Mouse (Mus musculus): ENCODE measurements around the gene Hoxd1.

Hoxd1 gene

DNA sequence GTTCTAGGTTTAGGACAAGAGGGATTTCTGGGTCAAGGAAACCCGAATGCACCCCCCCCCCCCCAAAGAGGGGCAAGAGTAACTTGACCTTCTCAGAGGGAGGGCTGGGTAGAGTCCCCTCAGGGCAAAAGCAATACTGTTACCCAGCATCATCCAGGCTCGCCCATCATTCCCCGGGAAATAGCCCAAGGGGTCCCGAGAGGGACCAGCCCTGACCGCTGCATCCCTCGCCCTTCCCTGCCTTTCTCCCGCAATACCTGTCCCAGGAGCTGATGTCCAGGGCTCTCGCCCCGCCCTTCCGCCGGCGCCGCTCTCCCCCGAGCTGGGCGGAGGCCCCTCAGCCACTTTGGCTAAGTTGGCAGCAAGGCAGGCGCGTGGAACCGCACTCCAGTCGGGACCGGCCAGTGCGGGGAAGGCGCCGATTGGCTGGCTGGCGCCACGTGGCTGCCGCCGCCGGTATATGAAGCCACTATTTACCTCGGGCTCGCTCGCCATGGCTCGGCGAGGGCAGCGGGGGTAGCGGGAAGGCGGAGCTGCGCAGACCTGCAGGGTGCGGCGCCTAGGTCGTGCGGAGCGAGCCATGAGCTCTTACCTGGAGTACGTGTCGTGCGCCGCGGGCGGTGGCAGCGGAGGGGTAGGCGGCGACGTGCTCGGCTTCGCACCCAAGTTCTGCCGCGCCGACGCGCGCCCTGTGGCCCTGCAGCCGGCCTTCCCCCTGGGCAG, at the start of gene Hoxd1:
Gene Hoxd1 (plus strand): TSS at position 459 of the 723 bp plus-strand sequence.
- DNase-seq (ENCODE audit: low spot score in 2 of 2), result no peak

DNA sequence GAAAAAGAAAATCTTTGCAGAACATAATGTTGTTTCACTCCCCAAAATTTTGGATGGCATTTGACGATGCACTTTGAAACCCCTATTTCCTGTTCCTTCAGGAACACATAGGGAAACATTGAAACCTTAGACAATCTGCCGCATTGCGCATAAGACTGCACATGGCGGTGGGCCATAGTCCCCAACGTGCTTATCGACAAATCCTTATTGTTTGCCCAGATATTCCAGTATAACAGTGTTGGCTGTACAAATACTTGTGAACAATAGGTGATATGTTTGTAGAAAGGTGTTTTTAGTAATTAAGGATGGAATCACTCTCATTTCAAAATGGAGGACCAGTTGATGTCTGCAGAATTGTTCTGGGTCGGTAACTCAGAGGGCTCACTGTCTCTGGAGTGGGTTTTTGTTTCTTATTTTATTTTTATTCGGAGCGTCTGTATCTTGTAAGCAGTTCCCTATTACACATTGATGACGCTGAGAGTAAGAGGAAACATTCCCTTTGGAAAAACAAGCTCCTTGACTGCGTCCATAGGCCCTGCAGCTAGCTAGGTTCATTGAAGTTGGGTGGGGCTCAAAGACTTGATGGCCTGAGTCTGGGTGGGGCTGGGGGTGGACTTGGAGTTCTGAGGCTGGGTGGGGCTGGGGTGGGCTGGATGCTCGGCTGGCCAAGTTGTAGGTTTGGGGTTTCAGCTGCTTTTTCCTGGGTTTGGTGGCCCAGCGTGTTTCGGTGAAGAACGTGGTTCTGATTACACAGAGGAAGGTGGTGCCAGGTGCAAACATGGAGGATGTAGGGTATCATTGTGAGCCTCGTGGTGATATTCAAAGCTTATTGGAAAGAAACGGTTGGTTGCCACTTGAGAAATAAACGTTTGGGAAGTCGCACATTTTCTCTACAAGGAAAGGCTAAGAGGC, 49.3 kb upstream of the Hoxd1 start:
- no peak for DNase-seq (ENCODE audit: low spot score in 2 of 2)

DNA sequence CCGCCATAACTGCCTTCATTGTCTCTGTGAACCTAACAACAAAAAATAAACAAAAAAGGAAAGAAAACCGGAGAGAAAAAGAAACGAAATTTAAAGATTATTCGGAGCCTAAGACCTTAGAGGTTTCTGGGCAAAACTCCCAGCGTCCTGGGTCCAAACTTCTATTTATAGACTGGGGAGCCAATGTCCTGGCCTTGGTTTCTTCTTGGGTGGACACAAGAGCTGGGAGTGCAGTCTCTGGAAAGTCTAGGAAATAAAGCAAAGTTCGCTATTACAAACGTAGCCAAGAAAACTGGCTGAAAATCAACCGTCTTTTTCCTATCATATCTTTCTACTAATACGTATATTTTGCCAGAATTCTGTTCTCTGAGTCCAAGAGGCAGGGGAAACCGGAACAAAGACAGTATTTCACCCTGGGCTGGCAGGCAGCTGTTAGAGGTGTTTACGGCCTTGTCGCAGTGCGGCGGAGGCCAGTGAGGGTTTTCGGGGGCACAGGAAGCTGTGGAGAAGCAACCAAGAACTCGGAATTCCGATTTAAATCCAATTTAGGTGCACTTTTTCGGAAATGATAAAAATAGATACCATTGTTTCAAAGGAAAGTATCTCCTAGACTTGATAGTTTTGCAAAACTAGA, 48.5 kb upstream of the Hoxd1 start:
- DNase-seq (ENCODE audit: low spot score in 2 of 2), result no peak

DNA sequence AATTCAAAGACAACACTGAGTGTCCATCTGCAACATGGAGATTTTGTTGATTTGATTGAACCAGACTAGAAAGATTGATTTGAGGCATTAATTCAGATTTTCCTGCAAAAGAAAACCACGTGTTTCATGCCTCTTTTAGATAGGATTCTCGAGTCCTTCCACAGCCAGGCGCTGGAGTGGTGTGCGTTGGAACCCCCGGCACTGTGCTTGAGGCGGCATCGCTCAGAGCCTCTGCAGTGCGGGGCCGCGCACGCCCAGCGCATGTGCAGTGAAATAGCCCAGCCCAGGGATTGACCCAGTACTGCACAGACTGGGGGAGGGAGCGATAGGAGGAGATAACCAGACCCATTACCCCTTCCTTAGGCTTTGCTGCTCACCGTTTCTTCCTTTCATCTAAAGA, 47.9 kb upstream of the Hoxd1 start:
- DNase-seq (ENCODE audit: low spot score in 2 of 2), result no peak

DNA sequence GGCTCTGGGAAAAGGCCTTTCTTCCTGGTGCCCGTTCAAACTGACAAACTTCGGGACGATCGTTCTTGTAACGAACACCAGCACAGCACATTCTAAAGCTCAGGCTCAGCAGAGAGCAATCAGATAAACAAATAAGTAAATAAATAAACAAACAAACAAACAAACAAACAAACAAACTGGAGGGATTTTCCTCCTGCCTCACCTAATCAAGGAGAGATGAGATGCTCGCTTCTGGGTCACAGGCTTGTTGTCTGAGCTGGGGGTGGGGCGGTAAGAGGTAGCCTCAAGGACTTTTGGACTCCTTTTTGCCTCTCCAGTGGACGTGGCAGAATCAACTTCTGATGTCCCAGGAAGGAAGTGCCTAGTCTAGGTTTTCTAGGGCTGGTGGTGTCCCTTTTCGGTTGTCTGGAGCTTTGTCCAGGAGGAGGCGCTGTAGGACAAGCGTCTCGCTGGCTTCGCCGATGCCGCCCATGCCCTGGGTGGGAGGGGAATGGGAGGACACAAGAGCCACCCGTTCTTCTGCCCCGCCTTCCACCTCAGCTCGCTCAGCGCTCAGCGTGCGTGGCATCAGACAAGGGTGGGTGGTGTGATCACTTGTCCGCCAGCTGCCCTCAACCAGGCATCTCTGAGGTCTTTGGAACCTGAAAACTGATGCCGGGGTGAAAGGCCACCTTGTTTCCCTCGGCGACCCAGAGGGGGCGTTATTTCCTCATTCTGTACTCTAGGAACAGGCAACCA, 47.1 kb upstream of the Hoxd1 start:
- peak; percentile 43 to 50 for DNase-seq (ENCODE audit: low spot score in 2 of 2)

DNA sequence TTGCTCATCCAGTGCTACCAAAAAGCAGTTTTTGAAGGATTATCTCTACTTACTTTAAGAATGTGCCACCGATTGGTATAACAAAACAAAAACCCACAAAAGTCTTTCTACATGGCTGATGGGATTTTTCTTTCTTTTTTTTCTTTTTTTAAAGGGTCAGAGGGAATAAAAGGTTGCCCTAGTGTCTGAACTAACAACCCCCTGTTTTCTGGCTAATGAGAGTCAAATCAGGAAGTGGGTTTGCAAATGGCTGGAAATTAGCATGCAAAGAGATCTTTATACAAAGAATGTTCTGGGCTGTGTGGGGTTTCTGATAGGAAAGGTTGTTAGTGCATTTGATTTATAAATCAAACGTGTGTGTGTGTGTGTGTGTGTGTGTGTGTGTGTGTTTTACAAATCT, 42.4 kb upstream of the Hoxd1 start:
- DNase-seq (ENCODE audit: low spot score in 2 of 2), result no peak

DNA sequence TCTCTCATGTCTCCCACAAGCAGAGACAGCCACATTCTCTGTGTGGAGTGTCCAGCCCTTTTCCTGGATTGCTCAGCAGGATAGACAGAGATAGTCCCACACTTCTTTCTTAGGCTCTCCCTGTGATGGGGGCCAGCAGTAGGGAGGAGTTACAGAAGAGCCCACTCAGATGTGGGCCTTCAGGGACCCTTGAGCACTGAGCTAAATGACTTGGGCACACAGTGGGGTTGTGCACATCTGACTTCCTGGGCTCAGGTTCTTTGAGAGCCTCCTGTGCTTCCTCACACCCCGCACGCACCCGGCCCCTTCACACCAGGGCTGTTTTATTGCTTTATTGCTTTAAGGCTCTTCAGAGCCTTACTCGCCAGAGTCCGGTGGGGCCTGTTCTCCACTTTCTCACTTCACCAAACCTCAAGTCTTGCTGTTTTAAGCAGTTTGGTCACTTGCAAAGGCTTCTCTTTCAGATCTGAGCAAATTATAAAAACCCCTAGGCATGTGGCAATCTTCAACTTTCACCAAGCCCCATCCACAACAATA, 41.8 kb upstream of the Hoxd1 start:
- no peak for DNase-seq (ENCODE audit: low spot score in 2 of 2)

DNA sequence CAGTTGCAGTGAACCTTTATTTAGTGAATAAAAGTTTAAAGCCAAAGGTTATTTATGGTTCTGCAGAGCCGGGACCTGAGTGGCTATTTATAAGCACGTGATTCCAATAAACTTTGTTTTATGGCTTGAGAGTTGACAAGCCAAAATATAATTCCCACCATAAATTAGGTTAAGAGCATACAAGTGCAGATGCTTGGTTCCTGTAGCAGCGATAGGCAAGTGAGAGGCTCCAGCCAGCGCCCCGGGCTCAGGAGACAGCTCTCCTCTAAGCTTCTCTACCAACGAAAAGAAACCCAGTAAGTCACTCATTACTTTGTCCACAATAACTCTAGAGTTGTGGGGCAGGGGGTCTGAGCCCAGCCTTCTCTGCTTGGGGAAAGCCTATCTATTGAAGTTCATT, 40.9 kb upstream of the Hoxd1 start:
- no peak for DNase-seq (ENCODE audit: low spot score in 2 of 2)

DNA sequence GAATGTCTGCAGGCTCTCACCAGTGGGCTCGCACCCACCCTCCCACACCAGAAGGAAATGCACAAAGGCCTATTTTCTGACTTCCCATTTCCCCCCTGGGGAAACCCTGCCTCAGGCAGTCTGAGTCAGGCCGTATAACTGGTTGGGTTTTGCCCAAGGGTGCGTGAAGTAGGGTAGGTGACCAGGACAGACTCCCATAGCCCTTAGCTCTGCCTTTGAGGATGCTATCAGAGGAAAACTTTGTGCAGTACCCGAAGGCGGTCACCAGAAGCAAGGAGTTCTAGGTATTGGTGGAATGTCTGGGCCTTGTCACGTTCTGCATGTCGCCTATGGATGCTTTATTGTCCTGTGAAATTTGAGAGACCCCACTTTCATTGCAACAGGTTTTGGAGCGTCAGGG, 39.8 kb upstream of the Hoxd1 start:
- DNase-seq (ENCODE audit: low spot score in 2 of 2), result no peak

DNA sequence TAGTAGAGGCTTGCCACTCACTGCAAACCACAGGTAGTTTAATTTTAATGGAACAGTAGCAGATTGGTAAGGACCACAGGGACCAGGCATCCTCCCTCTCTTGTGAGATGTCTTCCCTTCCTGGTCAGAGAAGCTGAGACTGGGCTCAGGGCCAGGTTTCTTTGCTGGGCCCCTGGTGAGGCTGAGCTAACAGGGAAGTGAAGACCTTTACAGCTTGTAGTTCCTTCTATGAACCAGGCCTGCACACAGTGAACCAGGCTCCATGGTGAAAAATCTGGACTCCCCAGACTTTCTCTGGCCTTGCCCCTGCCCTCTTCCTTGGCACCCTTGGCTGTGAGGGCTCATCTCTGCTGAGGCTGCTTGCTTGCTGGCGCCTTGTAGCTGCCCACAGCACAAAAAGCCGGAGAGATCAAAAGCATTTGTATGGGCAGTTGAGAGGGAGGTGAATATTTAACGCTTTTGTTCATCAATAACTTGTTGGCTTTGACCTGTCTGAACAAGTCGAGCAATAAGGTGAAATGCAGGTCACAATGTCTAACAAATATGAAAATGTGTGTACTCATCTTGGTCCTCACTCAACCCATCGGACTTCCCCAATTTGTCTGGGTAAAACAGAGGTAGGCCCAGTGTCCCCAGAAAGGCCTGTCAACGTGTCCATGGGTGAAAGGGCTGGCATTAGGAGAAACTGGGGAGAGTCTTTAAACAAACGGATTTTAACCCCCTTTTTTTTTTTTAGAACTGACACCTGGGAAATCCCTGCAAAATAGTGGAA, 38.4 kb upstream of the Hoxd1 start:
- DNase-seq (ENCODE audit: low spot score in 2 of 2), result no peak

DNA sequence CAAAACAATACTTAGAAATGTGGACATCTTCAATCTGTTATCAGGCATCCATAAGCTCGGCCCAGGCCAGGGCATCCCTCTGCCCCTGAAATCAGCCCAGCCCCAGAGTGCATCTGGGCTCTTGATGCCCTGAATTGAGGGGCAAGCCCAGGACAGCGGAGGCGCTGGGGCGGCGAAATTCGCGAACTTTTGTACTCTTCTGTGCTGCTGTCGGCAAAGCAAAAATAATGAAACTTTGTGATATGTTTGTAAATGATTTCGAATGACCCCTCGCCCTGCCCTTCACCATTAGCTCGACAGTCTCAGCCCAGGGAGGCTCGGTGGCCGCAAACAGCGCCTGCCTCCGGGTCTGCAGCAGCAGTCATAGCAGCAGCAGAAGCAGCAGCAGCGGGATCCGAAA, 37.6 kb upstream of the Hoxd1 start:
- DNase-seq (ENCODE audit: low spot score in 2 of 2), result no peak

DNA sequence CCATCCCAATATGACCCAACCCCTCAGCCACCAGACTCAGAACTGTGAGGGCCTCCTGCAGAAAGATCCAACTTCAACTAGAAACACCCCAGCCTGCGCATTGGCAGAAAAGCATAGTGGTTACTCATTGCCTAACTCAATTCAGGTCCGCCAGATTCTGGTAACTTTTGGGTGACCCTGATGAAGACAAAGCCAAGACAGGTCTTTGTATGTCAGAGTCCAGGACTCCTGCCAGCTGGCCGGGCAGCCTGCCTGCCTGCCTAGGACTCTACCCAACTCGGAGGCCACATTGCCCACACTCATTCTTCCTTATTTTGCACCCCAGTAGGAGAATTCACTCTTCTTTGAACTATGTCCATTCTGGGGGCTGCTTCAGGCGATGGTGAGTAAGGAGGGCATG, 36.2 kb upstream of the Hoxd1 start, which contains the start of gene Gm28230:
Gene Gm28230 (plus strand): TSS at position 178 of the 400 bp plus-strand sequence.
- no peak for DNase-seq (ENCODE audit: low spot score in 2 of 2)

DNA sequence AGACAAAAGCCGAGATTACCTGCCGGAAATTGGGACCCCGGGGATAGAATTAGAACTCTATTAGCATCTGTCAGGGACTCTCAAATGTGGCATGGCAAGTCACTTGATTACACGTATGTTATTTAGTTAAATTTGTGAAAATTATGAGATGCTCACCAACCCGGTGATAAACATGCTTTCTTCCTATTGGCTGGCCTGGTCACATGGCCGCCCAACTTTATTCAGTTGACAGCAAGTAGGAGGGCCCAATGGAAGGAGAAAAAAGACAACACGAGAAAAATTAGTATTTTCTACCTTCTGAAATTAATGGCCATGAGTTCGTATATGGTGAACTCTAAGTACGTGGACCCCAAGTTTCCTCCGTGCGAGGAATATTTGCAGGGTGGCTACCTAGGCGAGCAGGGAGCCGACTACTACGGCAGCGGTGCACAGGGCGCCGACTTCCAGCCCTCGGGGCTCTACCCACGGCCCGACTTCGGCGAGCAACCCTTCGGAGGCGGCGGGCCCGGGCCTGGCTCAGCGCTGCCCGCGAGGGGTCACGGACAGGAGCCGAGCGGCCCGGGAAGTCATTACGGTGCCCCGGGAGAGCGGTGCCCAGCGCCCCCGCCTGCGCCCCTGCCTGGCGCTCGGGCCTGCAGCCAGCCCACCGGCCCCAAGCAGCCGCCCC, 35.7 kb upstream of the Hoxd1 start:
- DNase-seq (ENCODE audit: low spot score in 2 of 2), result no peak

DNA sequence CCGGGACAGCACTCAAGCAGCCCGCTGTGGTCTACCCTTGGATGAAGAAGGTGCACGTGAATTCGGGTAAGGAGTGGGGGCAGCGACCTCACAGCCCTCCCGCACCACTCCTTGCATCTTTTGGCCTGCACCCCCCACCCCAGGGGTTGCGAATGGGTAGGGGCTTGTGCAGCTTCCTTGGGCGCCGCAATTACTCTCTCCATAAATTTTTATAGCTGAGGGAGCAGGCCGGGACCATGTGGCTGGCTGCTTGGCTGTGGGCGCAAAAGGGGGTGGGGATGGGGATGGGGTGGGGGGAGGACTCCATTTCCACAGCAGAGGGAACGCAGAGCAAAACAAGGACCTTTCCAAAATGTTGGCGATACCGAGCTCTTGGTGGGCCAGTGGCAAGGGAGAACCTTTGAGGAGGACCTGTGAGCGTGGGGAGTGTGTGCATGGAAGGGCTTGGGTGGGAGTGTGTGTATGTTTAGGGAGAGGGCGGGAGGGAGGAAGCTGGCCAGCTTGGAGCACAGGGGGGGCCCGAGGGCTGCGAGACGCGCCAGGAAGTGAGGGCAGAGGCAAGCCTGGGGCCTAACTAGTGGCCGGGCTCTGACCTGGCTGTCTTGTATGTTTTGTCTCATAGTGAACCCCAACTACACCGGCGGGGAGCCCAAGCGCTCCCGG, 35.0 kb upstream of the Hoxd1 start:
- DNase-seq (ENCODE audit: low spot score in 2 of 2), result no peak

DNA sequence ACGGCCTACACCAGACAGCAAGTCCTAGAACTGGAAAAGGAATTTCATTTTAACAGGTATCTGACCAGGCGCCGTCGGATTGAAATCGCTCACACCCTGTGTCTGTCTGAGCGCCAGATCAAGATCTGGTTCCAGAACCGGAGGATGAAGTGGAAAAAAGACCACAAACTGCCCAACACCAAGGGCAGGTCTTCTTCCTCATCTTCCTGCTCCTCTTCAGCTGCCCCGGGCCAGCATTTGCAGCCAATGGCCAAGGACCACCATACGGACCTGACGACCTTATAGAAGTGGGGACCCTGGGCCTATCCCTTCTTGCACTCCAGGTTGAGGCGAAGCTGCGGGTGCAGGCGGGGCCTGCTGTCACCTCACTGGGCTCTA, 34.5 kb upstream of the Hoxd1 start:
- no peak for DNase-seq (ENCODE audit: low spot score in 2 of 2)

DNA sequence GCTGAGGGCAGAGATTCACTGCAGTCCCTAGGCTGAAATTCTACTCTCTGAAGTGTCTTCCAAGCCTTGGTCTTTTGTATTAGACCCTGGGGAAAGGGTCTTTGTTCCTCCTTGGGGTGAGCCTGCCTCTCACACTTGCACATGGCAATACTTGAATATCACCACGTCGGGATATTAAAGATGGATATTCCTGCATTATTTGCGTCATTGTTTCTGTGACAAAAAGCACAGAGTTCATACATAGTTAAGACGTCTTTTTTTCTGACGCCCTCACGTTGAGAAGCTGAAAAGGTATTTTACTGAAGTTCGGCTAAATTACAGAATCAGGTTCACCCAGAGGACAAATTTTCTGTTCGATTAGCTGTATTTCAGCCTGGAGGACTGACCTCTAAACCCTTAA, 32.4 kb upstream of the Hoxd1 start:
- DNase-seq (ENCODE audit: low spot score in 2 of 2), result no peak

DNA sequence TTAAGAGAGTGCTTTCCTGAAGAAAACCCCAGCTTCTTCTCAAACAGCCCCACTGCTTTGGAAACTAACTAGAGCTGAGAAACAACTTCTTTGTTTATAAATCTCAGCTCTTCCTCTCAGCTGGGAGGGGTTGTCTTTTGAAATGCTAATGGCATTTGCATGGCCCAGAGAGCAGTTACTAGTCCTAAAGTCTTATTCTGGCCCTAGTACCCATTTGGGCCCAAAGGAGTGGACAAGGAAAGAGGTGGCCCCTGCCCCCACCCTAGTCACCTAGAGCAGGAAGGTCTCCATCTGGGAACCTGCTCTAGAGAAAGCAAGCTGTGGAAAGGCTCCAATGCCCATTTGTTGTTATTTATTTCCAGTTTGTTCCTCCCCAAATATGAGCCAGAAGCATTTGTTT, 31.7 kb upstream of the Hoxd1 start:
- DNase-seq (ENCODE audit: low spot score in 2 of 2), result no peak

DNA sequence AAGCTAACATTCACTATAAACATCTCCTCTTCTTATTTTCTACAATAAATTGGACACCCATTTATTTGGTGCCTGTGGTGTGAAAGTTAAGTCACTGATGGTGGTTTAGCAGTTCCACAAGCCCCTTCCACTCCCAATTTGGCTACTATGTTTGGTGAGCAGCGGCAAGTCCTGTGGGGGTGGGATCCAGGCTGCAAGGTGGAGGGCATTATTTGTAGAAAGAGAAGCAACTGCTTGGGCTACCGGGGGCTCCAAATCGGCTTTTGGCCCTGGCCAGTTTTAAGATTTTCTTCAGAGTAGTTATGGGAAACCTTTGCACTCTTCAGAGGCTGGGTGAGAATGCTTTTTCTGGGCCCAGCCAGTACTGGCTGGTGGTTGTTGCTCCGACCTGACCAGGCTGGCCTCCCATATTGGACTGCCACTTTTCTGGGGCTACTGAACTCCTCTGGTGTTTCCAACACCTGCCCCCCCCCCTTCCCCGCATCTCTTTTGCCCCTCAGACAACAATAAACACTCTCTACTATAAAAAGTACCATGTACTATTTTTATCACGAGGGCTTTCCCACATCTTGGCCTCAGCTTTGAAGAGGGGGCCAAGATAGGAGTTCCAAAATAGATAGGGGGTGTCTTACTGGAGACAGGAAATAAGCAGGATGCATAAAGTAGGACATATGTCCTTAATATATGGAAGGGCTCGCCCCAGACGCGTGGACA, 30.8 kb upstream of the Hoxd1 start:
- DNase-seq (ENCODE audit: low spot score in 2 of 2), result no peak

All from right cerebral cortex, postnatal 36 days (tissue).